Comparison of ENCODE assay signal across 8 mouse cellular contexts in genomic region chr4:62621880-62622675, GRCm38 (mm10).
A peak's percentile ranks its signal among the peaks of the same experiment; 100 is the strongest.
DNase-seq lines count a peak whose midpoint lies in the region; ATAC-seq lines count a peak whose summit lies in the region.

No protein-coding gene starts in this region.

- no peaks in the 10 kb centered on the region for H3K27me3 ChIP-seq in embryonic facial prominence, embryonic 13.5 days
- no peaks in the 10 kb centered on the region for H3K27me3 ChIP-seq in intestine, embryonic 16.5 days (replicated peaks; ENCODE audit: control insufficient read depth, insufficient read depth, low read length)
- no peaks in the 10 kb centered on the region for H3K27me3 ChIP-seq in midbrain, embryonic 15.5 days (replicated peaks)

- peak overlapping the region; percentile 18; the same call in 1 of the 2 replicates for H3K4me2 ChIP-seq in embryonic facial prominence, embryonic 13.5 days
- peak overlapping the region; percentile 11; the same call in 1 of the 2 replicates for H3K4me2 ChIP-seq in intestine, embryonic 16.5 days (ENCODE audit: low read depth, low read length)
- no peak overlapping the region for H3K4me2 ChIP-seq in midbrain, embryonic 15.5 days

- peaks cover 55% of the 10 kb centered on the region for H3K4me1 ChIP-seq in embryonic facial prominence, embryonic 13.5 days
- H3K4me1 ChIP-seq in intestine, embryonic 16.5 days (ENCODE audit: control insufficient read depth, insufficient read depth, low read length), result peaks cover 58% of the 10 kb centered on the region
- H3K4me1 ChIP-seq in midbrain, embryonic 15.5 days, result peaks cover 34% of the 10 kb centered on the region

- no peaks in the 10 kb centered on the region for H3K36me3 ChIP-seq in embryonic facial prominence, embryonic 13.5 days
- H3K36me3 ChIP-seq in intestine, embryonic 16.5 days (ENCODE audit: control insufficient read depth, insufficient read depth, low read length), result no peaks in the 10 kb centered on the region
- no peaks in the 10 kb centered on the region for H3K36me3 ChIP-seq in midbrain, embryonic 15.5 days (replicated peaks)

- peak overlapping the region; percentile 62 for H3K27ac ChIP-seq in embryonic facial prominence, embryonic 13.5 days
- peak overlapping the region; percentile 73 for H3K27ac ChIP-seq in intestine, embryonic 16.5 days (ENCODE audit: low read length)
- H3K27ac ChIP-seq in midbrain, embryonic 15.5 days, result peak overlapping the region; percentile 36

- H3K9ac ChIP-seq in embryonic facial prominence, embryonic 13.5 days, result peak overlapping the region; percentile 46; the same call in 1 of the 2 replicates
- H3K9ac ChIP-seq in intestine, embryonic 16.5 days (ENCODE audit: low read depth, low read length), result peak overlapping the region; percentile 31
- no peak overlapping the region for H3K9ac ChIP-seq in midbrain, embryonic 15.5 days

- peak; percentile 38 for DNase-seq in gastrocnemius, postnatal 25 days
- DNase-seq in gastrocnemius, postnatal 4 days (ENCODE audit: low spot score in 2 of 2), result no peak
- no peak for DNase-seq in layer of hippocampus, adult 9-10 months (ENCODE audit: low spot score)
- no peak for DNase-seq in frontal cortex, postnatal 36 days (ENCODE audit: low spot score in 2 of 2)
- DNase-seq in adrenal gland, adult 18-20 months (ENCODE audit: low spot score in 2 of 2), result no peak

- ATAC-seq in embryonic facial prominence, embryonic 13.5 days (ENCODE audit: insufficient number of reproducible peaks, insufficient read depth, low FRiP score, low TSS enrichment, low read depth), result no peak
- ATAC-seq in intestine, embryonic 16.5 days, result peak; percentile 21; the same call in 1 of the 2 replicates
- ATAC-seq in midbrain, embryonic 15.5 days (replicated peaks), result no peak

- no peak overlapping the region for H3K4me3 ChIP-seq in embryonic facial prominence, embryonic 13.5 days
- peak overlapping the region; percentile 9 for H3K4me3 ChIP-seq in intestine, embryonic 16.5 days (ENCODE audit: low read length)
- no peak overlapping the region for H3K4me3 ChIP-seq in midbrain, embryonic 15.5 days

- H3K9me3 ChIP-seq in embryonic facial prominence, embryonic 13.5 days, result no peaks in the 10 kb centered on the region
- H3K9me3 ChIP-seq in intestine, embryonic 16.5 days (ENCODE audit: control insufficient read depth, low read length), result no peaks in the 10 kb centered on the region
- H3K9me3 ChIP-seq in midbrain, embryonic 15.5 days, result no peaks in the 10 kb centered on the region

- WGBS in embryonic facial prominence, embryonic 13.5 days, result 57% methylated on average over 14 of the region's 14 CpGs
- WGBS in intestine, embryonic 16.5 days, result 59% methylated on average over 14 of the region's 14 CpGs
- WGBS in midbrain, embryonic 15.5 days, result 76% methylated on average over 14 of the region's 14 CpGs
